Mouse (Mus musculus): ENCODE data around the gene Fbxo47.

DNA sequence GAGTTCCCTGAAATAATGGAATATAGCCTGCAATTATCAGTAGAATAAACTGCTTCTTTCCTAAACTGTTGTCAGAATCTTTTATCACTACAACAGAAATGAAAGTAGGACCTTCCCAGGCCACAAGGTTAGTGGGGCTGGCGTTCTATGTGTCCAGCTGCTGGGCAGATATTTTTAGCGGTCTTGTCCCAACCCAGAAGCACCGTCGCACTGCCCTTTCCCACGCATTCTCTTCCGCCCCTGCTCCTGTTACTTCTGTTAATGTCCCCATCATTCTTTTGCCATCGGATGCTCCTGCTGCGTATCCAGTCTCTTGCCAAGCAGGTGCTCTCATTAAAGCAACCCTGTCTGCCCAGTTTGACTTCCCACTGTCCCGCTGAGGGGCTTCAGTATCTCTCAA is 23.0 kb upstream of the Fbxo47 start:
- TF ChIP-seq CTCF (conservative IDR thresholded peaks at IDR 0.05; ENCODE audit: low read length) (no peak), NANOG (IDR thresholded peaks at IDR 0.05; ENCODE audit: borderline replicate concordance, low read length) (no peak)

Measured in E14TG2a.4 (cell line).